Mouse (Mus musculus): ENCODE results near the gene Clpb. TPM values are rescaled to one million over a fixed set of nuclear protein-coding genes. Genes with fewer than 3 reads are reported as not detected.

Gene Clpb
- 26.4 TPM for total RNA-seq (2023)

GRCm38 (mm10) chr7:101663514-101664159, at the start of gene Clpb:
Gene Clpb (plus strand): TSS chr7:101663633.

GRCm38 (mm10) chr7:101817861-101818401, 154.5 kb downstream of the Clpb start, which contains the start of gene Phox2a:
Gene Phox2a (plus strand): TSS chr7:101818313.

GRCm38 (mm10) chr7:101837606-101838471, 174.4 kb downstream of the Clpb start, which contains the start of gene Inppl1:
Gene Inppl1 (minus strand): TSS chr7:101838229.

Other genes with a start within 250 kb of the Clpb start
- gene Pde2a, start 241.9 kb upstream of the Clpb start, total RNA-seq (2023) = 75.2 TPM
- gene Art2b, start 78.0 kb upstream of the Clpb start, total RNA-seq (2023) = 15.2 TPM
- not detected for gene Phox2a, start 154.7 kb downstream of the Clpb start, total RNA-seq (2023)
- 25.3 TPM for gene Inppl1, start 174.6 kb downstream of the Clpb start, total RNA-seq (2023)
- not detected for gene Folr2, start 193.6 kb downstream of the Clpb start, total RNA-seq (2023)
- 59.0 TPM for gene Anapc15, start 200.1 kb downstream of the Clpb start, total RNA-seq (2023)
- gene Folr1, start 207.2 kb downstream of the Clpb start, total RNA-seq (2023) = not detected
- 56.0 TPM for gene Lamtor1, start 242.3 kb downstream of the Clpb start, total RNA-seq (2023)
- not detected for gene Tomt, start 242.7 kb downstream of the Clpb start, total RNA-seq (2023)

Measured in CD4-positive naive resting alpha-beta T cell, adult 76 days (primary cell).